Mouse (Mus musculus): ENCODE data around the gene Diaph2. TPM values are rescaled to one million over a fixed set of nuclear protein-coding genes. Genes with fewer than 3 reads are reported as not detected.
"Not testable (repeated sequence)": the region's sequence is repeated elsewhere in the genome, so short reads cannot be mapped to it uniquely, and the experiment has no call there.

The Diaph2 gene
- polyA plus RNA-seq, 1 experiment: not detected

DNA sequence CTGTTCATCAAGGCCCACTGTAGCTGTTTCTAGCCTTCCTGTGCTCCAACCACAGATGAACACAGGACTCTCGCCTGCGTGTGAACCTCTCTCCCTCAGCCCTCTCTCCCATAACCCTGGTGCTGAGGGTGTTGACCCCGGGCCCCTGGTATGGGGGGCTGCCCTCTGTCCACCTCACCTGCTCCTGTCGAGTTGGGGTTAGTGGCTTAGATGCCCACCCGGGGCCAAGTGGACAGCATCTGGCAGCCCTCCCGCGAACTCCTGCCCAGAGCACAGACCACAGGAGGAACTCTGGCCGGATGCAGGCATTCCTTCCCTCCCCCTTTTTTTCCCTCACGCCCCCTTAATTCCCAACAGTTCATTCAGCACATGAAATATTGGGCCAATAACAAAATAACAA lies 537.5 kb downstream of the Diaph2 start:
- 86% methylated on average over 9 of the region's 9 CpGs for WGBS
- TF ChIP-seq CTCF (IDR thresholded peaks at IDR 0.05; ENCODE audit: insufficient read depth, low read depth, low read length) (no peak), POLR2A (IDR thresholded peaks at IDR 0.05; ENCODE audit: insufficient read depth, low read depth, low read length) (no peak)
- Histone ChIP-seq H3K27ac (ENCODE audit: insufficient read depth, low read depth, low read length) (no peak overlapping the region), H3K4me1 (ENCODE audit: control insufficient read depth, insufficient read depth, low read length) (no peaks in the 10 kb centered on the region), H3K4me3 (ENCODE audit: insufficient read depth, low read depth, low read length) (no peak overlapping the region)

DNA sequence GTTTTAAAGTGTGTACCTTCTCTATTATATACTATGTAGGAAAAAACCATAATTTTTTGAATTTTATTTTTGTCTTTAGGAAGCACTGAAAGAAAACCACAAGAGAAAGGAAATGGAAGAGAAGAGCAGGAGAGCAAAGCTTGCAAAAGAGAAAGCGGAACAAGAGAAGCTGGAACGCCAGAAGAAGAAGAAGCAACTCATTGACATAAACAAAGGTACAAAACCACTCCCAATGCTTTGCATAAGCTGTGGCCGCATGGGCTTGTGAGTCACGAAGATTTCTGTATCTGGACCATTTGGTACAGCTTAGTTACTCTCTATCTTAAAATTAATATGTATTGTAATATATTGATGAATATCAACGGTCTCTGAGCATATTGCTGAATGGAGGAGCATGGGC lies 540.2 kb downstream of the Diaph2 start:
- Histone ChIP-seq H3K4me3 (ENCODE audit: insufficient read depth, low read depth, low read length) (no peak overlapping the region), H3K4me1 (ENCODE audit: control insufficient read depth, insufficient read depth, low read length) (no peaks in the 10 kb centered on the region), H3K27ac (ENCODE audit: insufficient read depth, low read depth, low read length) (no peak overlapping the region)
- TF ChIP-seq POLR2A (IDR thresholded peaks at IDR 0.05; ENCODE audit: insufficient read depth, low read depth, low read length) (no peak), CTCF (IDR thresholded peaks at IDR 0.05; ENCODE audit: insufficient read depth, low read depth, low read length) (no peak)
- WGBS: 86% methylated on average over 5 of the region's 5 CpGs

DNA sequence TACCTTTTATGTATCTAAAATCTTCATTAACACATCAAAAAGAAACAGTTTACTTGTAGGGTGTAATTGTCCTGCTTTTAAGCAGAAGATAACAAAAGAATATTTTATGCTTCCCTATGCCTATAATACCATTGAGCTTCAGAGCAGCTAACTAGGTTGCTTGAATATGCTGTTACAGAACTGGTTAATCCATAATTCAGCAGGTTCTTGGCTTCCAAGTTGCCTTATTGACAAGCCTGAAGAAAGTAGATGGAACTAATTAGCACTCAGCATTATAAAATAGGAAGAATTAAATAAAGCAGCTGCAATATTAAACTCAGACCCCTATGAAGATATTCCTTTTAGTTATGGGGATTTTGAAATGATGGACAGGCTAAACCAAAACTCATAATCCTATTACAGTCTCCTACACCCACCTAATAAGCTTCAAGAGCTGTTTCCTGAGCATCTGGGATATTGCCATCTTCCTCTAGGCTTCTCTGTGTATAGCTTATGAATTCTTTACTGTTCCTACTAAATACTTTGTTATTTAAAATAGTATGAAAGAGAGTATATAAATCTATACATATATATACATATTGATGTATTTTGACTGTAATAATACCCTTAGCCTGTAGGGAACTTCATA lies 601.4 kb downstream of the Diaph2 start:
- TF ChIP-seq POLR2A (IDR thresholded peaks at IDR 0.05; ENCODE audit: insufficient read depth, low read depth, low read length): no peak
- no peak for TF ChIP-seq CTCF (IDR thresholded peaks at IDR 0.05; ENCODE audit: insufficient read depth, low read depth, low read length)
- Histone ChIP-seq H3K4me1 (ENCODE audit: control insufficient read depth, insufficient read depth, low read length) (no peaks in the 10 kb centered on the region), H3K4me3 (ENCODE audit: insufficient read depth, low read depth, low read length) (no peak overlapping the region), H3K27ac (ENCODE audit: insufficient read depth, low read depth, low read length) (no peak overlapping the region)

DNA sequence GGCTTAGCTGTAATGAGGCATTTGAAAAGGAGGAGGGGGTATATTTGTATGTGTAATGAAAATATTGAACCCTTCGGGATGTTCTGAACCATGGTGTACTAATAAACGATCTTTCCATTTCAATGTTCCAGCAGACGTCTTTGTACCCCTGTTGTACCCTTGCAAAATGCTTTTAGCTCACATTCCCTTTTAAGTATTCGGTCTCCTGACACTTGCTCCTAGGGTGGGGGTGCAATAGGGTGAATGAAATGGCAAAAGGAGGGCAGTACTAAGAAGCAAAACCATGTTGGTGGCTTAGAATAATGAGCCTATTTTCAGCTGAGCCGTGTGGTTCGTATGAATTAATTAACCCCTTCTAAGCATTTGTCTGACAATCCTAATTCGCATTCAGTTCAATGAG lies 601.9 kb downstream of the Diaph2 start:
- Histone ChIP-seq H3K4me1 (ENCODE audit: control insufficient read depth, insufficient read depth, low read length) (no peaks in the 10 kb centered on the region), H3K27ac (ENCODE audit: insufficient read depth, low read depth, low read length) (no peak overlapping the region), H3K4me3 (ENCODE audit: insufficient read depth, low read depth, low read length) (no peak overlapping the region)
- TF ChIP-seq POLR2A (IDR thresholded peaks at IDR 0.05; ENCODE audit: insufficient read depth, low read depth, low read length) (no peak), CTCF (IDR thresholded peaks at IDR 0.05; ENCODE audit: insufficient read depth, low read depth, low read length) (no peak)
- 37% methylated on average over 7 of the region's 7 CpGs for WGBS

DNA sequence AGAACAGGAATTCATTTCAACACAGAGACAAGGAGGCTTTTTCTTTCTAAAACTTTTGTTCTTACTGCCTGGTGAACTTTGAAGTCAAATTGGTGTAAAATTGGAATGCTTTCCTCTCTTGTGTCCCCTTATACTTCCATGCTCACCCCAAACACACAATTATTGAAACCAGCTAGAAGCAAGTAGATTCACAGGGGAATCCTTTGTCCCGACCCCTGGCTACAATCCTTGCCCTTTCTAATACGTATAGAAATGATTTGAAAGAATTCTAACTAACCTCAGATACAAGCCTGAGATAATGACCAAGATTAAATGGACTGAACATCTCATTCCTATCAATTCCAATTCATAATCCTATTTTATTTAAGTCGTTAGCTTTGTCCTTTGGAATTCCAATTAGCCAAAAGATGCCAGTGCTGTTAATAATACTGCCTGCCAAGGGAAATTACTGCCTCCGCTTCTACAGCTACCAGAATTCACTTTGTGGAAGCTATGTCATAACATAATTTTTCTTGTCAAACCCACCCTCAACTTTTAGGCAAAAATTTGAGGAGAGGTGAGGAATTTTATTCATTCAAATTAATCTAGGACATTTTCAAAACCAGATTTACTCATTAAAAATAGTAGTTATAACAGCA lies 644.1 kb downstream of the Diaph2 start:
- no peak overlapping the region for H3K4me3 ChIP-seq (ENCODE audit: insufficient read depth, low read depth, low read length)
- TF ChIP-seq CTCF (IDR thresholded peaks at IDR 0.05; ENCODE audit: insufficient read depth, low read depth, low read length) (no peak), POLR2A (IDR thresholded peaks at IDR 0.05; ENCODE audit: insufficient read depth, low read depth, low read length) (no peak)
- H3K27ac ChIP-seq (ENCODE audit: insufficient read depth, low read depth, low read length): no peak overlapping the region
- no peaks in the 10 kb centered on the region for H3K4me1 ChIP-seq (ENCODE audit: control insufficient read depth, insufficient read depth, low read length)
- 59% methylated on average over 4 of the region's 4 CpGs for WGBS

DNA sequence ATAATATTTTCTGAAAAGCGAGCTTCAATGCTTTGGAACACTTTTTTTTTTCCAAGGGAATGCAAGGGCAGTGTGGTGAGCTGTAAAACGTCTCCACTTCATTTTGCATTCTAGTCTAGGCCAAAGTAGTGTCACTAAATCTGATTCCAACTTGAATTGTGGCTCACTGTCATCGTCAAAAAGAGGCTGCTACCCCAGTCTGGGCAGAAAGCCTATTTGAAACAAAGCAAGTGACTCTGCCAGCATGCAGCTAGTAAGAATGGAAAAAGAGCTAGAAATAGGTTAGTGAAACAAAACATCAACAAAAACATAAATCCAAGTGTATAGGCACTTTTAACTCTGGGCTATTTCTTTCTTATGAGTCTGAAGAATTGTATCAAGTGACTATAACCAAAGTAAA lies 653.7 kb downstream of the Diaph2 start:
- Histone ChIP-seq H3K27ac (ENCODE audit: insufficient read depth, low read depth, low read length) (no peak overlapping the region), H3K4me3 (ENCODE audit: insufficient read depth, low read depth, low read length) (no peak overlapping the region), H3K4me1 (ENCODE audit: control insufficient read depth, insufficient read depth, low read length) (no peaks in the 10 kb centered on the region)
- WGBS: 38% methylated on average over 3 of the region's 3 CpGs
- TF ChIP-seq CTCF (IDR thresholded peaks at IDR 0.05; ENCODE audit: insufficient read depth, low read depth, low read length) (no peak), POLR2A (IDR thresholded peaks at IDR 0.05; ENCODE audit: insufficient read depth, low read depth, low read length) (no peak)

DNA sequence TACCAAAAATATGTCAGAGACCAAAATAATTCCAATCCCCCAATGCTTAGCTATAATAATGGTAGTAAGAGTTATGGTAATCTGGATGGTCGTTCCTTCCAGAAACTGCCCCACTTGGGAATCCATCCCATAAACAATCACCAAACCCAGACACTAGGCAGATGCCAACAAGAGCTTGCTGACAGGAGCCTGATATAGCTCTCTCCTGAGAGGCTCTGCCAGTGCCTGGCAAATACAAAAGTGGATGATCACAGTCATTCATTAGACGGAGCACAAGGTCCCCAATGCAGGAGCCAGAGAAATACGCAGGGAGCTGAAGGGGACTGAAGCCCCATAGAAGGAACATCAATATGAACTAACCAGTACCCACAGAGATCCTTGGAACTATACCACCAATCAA lies 657.9 kb downstream of the Diaph2 start:
- H3K4me3 ChIP-seq (ENCODE audit: insufficient read depth, low read depth, low read length); H3K4me1 ChIP-seq (ENCODE audit: control insufficient read depth, insufficient read depth, low read length); H3K27ac ChIP-seq (ENCODE audit: insufficient read depth, low read depth, low read length): not testable (repeated sequence)
- 86% methylated on average over 3 of the region's 3 CpGs for WGBS

DNA sequence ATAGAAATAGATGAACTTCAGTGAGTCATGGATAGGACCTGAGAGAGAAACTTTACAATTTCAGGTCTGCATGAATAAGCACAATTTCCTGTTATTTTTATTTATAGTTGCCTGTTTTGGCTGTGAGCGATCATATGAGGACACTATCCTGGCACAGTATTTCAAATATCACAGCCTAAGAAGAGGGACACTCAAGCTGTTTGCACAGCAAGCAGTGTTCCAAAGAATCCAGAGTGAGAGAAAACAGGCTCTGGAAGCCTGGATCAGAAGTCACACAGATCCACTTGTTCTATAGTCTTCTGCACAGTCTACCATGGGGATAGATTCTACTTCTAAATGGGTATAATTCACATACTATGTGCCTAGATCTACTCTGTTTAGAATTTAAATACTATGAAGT lies 659.4 kb downstream of the Diaph2 start:
- WGBS: 89% methylated on average over 1 of the region's 1 CpGs

DNA sequence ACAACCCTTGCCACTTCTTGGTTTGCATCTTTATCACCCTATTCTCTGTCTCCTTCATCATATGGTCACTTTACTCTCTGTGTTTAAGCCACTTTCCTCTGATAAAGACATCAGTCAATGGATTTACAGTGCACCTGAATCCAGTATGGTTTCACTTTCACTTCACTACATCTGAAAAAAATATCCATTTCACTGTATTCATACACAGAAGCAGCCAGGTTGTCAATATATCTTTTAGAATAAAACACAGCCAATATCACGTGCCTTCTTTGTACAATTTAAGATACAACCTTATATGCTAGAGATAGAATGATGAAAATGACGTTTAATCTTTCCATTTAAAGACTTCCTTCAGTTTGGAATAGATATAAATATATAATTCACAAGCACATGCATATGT lies 673.6 kb downstream of the Diaph2 start:
- TF ChIP-seq POLR2A (IDR thresholded peaks at IDR 0.05; ENCODE audit: insufficient read depth, low read depth, low read length) (no peak), CTCF (IDR thresholded peaks at IDR 0.05; ENCODE audit: insufficient read depth, low read depth, low read length) (no peak)
- 82% methylated on average over 2 of the region's 2 CpGs for WGBS
- Histone ChIP-seq H3K4me1 (ENCODE audit: control insufficient read depth, insufficient read depth, low read length) (no peaks in the 10 kb centered on the region), H3K27ac (ENCODE audit: insufficient read depth, low read depth, low read length) (no peak overlapping the region), H3K4me3 (ENCODE audit: insufficient read depth, low read depth, low read length) (no peak overlapping the region)

More for the DNA sequence above, 659.4 kb downstream of the Diaph2 start:
- Histone ChIP-seq H3K4me3 (ENCODE audit: insufficient read depth, low read depth, low read length) (no peak overlapping the region), H3K4me1 (ENCODE audit: control insufficient read depth, insufficient read depth, low read length) (no peaks in the 10 kb centered on the region), H3K27ac (ENCODE audit: insufficient read depth, low read depth, low read length) (no peak overlapping the region)
- TF ChIP-seq CTCF (IDR thresholded peaks at IDR 0.05; ENCODE audit: insufficient read depth, low read depth, low read length) (no peak), POLR2A (IDR thresholded peaks at IDR 0.05; ENCODE audit: insufficient read depth, low read depth, low read length) (no peak)
